Mouse (Mus musculus): ENCODE measurements at regions not wholly inside any gene's neighbourhood (a gene's known extent, or its start where the extent isn't known, plus 50 kb on each side); places are given as distances from the start of the nearest gene placed in this dataset.

DNA sequence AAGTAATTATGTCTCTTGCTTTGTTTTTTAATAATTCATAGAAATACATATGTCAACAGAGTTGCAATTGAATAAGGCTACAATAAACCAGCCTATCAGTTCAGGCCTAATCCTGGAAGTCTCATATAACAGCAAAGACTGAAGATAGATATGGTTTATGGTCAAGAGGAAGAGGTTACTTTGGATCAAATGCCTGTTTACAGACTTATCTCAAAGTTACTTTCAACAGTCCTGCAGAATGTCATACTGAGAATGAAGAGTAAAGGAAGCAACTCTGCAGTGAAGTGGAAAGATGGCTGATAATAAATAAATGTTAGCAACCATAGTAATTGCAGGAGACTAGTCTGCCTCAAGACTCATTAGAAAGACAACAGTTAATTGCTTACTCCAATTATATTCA lies 684.8 kb upstream of the Vstm2a start:
- DNase-seq = no peak

DNA sequence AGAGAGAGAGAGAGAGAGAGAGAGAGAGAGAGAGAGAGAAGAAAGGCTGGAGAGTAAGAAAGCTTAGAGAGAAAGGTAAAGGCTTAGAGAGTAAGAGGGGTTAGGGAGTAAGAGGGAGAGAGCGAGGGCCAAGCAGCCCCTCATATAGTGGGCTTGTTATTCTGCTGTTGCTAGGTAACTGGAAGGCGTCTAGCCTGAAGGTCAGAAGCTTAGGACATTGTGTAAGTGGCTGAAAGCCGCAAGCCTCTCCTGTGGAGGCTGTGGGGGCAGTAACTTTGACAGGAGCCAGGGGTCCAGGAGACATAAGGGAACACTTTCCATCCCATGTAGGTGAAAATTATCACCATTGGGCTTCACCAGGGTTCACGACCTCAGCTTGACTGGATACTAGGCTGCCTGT lies 637.6 kb upstream of the Vstm2a start:
- no peak for DNase-seq

DNA sequence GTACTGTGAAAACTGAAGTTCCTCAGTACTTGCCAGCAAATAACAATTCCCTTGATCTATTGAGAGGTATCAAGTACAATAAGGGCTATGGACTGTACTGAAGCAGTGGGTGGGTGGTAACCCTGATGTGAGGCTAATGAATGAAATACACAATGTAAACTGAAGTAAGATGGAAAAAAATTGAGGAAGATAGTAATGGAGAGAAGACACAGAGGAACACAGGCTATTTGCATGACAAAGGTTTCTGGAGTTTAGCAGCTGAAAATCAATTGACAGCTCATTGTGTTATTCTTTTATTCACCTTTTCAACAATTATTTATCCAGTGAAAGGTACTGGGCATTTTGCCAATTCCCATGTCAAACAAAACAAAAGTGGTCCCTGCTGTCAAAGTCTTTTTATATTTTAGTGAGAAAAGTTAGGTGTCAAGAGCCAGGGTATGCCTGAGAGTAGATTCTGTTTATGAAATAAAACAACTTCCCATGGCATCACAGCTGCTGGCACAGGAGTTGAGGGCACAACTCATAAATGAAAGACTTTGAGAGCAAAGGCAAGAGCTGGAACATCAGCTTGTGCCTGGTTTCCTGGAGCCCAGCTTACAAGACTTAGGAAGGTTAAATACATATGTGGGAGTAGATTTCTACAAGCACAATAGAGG lies 608.4 kb upstream of the Vstm2a start:
- no peak for DNase-seq

DNA sequence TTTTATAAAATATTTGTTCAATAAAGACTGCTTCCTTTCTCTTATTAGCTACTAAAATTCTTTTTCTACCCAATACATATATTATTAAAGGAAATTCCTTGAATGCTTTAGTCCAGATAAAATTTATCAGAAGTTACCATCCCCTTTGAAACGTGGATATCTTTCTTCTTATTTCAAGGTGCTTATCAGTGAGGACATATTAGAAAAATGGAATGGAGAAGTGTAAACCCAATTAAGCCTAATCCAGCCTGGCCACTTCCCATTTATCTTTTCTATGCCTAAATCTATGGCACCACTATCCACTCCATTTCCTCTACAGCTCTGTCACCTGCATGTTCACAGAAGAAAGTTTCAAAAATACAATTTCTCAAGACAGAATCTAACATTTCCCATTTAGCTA lies 568.5 kb upstream of the Vstm2a start:
- no peak for DNase-seq

DNA sequence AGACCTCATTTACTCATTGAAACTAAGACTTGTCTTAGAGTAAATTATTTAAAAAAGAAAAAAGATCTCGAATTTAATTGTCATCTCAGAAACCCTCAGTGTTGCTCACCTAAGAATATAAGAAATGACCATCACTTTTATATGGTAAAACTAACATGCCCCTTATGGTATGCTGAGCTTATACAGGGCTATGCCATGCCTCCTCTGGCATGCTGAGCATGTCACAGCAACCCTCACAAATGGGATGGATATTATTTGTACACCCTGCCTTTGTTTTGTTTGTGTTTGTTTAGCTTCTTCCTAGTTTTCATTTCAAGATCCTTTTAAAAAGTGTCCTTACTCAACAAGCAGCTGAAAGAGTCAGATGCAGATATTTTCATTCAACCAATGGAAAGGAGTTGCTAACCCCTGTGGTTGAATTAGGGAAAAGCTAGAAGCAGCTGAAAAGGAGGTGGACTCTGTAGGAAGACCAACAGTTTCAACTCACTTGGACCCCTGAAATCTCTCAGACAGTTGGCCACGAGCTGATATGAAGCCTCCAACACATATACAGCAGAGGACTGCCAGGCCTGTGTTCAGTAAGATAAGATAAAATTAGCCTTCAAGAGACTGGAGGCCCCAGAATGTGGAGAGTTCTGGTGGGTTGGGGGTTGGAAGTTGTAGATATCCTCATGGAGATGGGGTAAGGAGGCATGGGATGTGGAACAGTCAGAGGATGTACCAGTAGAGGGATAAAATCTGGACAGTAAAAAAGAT lies 559.3 kb upstream of the Vstm2a start:
- no peak for DNase-seq

DNA sequence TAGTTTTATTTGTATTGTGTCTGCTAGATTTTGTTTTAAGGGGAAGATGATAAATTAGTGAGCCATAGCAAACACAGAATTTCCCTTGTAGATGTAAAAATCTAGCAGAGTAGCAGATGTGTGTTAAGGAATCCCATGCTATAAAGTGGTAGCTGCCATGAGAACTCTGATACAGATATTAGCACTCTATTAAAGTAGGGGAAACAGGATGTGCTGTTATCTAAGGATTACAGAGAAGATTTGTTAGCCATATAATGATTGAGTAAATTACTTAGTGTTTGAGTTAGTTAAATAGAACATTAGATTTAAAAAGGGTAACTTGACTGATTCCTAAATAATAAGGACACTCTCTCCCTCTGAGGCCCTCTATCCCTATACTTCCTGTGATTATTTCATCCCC lies 541.5 kb upstream of the Vstm2a start:
- DNase-seq = no peak

DNA sequence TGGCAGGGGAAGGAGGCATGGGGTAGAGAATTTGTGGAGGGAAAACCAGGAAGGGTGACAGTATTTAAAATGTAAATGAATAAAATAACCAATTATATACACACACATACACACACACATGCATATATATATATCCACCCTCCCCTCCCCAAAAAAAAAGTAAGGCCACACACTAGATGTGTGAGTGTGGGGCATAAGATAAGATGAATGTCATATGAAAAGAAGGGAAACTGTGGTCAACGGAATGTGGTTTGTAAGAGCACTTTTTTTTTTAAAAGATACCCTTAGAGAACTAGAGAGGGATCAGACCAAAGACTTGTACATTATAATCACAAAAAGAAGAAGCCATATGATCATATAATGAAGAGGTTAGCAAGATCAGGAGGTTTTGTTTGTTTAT lies 540.0 kb upstream of the Vstm2a start:
- no peak for DNase-seq

DNA sequence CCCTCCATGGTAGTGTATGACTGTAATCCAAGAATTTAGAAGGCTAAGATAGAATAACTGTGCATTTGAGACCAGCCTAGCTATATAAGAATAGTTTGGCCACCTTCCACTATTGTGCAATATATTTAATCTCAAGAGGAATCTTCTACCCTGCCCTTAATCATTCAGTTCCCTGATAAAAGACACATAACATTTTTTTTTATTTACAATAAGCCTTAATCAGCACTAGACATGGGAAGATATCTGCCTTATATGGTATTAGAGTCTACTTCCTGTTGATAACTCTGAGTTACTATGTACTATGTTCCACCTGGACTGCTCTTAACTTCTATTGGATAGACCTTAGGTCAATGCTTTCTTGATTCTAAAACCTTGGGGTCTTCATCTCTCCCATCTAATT lies 519.9 kb upstream of the Vstm2a start:
- no peak for DNase-seq

DNA sequence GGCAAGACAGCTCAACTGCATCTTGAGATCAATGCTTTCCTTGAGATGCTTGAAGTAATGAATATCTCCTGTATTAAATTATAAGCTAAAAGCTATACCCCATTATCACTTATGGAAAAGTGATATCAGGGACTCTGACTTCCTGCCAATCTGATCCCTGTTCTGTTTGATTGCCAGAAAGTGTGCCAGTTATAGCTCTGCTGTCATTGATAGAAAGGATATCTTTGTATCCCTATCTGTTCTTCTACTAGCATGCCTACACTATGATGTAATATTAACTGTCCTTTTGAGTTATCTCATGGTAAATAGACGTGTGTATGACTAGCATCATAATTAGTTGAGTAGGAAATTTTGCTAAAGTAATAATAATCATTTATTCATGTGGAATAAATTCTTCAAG lies 501.5 kb upstream of the Vstm2a start:
- no peak for DNase-seq

DNA sequence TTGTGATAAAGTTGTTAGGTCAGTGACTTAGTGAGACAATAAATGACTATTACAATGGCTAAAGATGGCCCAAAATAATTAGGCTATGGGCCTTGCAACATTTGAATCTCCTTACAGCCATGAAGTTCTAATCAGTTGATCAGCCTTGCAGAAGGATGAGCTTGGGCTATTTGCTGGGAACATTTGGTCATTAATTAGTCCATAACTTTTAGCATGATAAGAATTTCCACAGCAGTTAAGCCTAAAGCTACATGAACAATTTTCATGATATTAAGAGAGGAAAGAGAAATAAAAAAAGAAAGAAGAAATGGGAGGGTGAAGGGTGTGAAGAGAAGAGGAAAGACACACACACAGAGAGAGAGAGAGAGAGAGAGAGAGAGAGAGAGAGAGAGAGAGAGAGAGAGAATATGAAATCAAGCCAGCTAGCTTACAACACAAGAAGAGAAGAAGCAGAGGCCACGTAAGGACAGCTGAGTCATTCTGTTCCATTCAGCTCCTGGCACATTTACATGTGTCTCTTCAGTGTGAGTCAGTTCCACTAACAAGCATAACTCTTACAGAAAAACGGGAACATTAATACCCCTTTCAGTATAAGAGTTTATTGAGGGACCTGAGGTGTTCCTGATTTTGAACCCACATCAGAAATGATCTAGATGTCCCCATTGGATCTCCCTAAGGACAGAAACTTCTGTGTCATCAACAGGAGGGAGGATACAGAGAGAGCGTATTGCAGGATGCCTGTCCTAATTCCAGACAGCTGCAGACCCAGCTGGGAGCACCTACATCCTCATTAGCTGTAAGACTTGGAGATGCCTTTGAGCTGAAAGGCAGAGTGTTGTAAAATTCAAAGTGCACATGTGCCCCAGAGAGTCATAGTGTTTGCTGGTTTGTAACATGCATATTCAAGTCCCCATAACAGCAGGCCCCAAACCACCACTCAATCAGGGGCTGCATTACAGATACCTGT lies 487.6 kb upstream of the Vstm2a start:
- DNase-seq = peak; percentile 71
